Mouse (Mus musculus) stomach, postnatal 0 days (tissue): ENCODE results near the gene Pcgf6.

ENCODE experiments used
- CTCF ChIP-seq: IDR thresholded peaks from 2 replicates; pipeline ENCODE4 v1.5.1; 2016; ENCODE audit warnings: antibody characterized with exemption, low read depth, mild to moderate bottlenecking, moderate library complexity
- EP300 ChIP-seq: optimal IDR thresholded peaks from 2 replicates; pipeline ENCODE3; 2016; ENCODE audit warnings: antibody characterized with exemption

DNA sequence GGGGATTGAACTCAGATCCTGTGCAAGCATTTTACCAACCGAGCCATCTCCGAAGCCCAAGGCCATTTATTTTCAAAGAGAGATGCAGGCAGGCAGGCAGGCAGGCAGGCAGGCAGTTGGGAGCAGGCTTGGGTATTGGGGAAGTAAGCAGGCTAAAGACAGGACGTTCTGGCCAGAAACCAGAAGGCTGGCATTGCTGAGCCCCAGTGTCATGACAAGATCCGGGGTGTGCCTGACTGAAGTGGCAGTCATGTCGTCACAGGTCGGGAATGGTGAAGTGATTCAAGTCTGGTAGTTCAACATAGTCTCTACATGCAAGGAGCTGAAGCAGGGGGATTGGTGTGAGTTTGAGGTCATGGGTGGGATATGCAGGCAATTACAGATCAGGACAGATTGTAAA, 63.1 kb downstream of the Pcgf6 start:
- TF ChIP-seq CTCF (no peak), EP300 (no peak)
